Mouse (Mus musculus): ENCODE results near the gene Picalm.

- TF ChIP-seq CTCF (IDR thresholded peaks at IDR 0.05; ENCODE audit: control insufficient read depth, insufficient read depth, insufficient read length) (no peak), MAX (IDR thresholded peaks at IDR 0.05) (no peak), USF1 (IDR thresholded peaks at IDR 0.05; ENCODE audit: low read depth) (no peak), CEBPB (IDR thresholded peaks at IDR 0.05; ENCODE audit: low read depth) (no peak), FOSL1 (IDR thresholded peaks at IDR 0.05; ENCODE audit: insufficient read depth, low read length, poor library complexity, severe bottlenecking) (no peak), MYOD1 (IDR thresholded peaks at IDR 0.05; ENCODE audit: control insufficient read depth, insufficient read length, low read depth) (no peak), MYOG (IDR thresholded peaks at IDR 0.05; ENCODE audit: control insufficient read depth, extremely low read depth, insufficient read length) (no peak)
These were observed 2.3 kb downstream of the Picalm start for GRCm38 (mm10) chr7:90132322-90132721.

Data from C2C12 (cell line).